Mouse (Mus musculus): ENCODE results near the gene Nsa2. TPM values are rescaled to one million over a fixed set of nuclear protein-coding genes. Genes with fewer than 3 reads are reported as not detected.

Nsa2 gene
- total RNA-seq, 2 experiments from 2014 or later, result 42.8 to 43.9 TPM

- intact Hi-C loops (cut with DNase I), result no loop called here
- no peak for DNase-seq (ENCODE audit: low spot score)
Observed at GRCm38 (mm10) chr13:97095726-97096125, 42.0 kb downstream of the Nsa2 start.

- DNase-seq (ENCODE audit: low spot score), result no peak
- intact Hi-C loops (cut with DNase I), result no loop called here
Observed at GRCm38 (mm10) chr13:97088183-97088582, 49.6 kb downstream of the Nsa2 start.

GRCm38 (mm10) chr13:97087421-97087820 lies 50.3 kb downstream of the Nsa2 start:
- no peak for DNase-seq (ENCODE audit: low spot score)
- intact Hi-C loops (cut with DNase I), result no loop called here

GRCm38 (mm10) chr13:97086316-97086715 lies 51.4 kb downstream of the Nsa2 start:
- intact Hi-C loops (cut with DNase I), result no loop called here
- DNase-seq (ENCODE audit: low spot score), result no peak

- intact Hi-C loops (cut with DNase I), result no loop called here
- DNase-seq (ENCODE audit: low spot score), result no peak
Observed at GRCm38 (mm10) chr13:97082432-97082831, 55.3 kb downstream of the Nsa2 start.

GRCm38 (mm10) chr13:97080615-97081014 lies 57.1 kb downstream of the Nsa2 start:
- intact Hi-C loops (cut with DNase I), result no loop called here
- DNase-seq (ENCODE audit: low spot score), result no peak

GRCm38 (mm10) chr13:97080201-97080600 lies 57.5 kb downstream of the Nsa2 start:
- no peak for DNase-seq (ENCODE audit: low spot score)
- intact Hi-C loops (cut with DNase I), result no loop called here

Other genes starting within 250 kb of the Nsa2 start
- under 1 TPM; 0.10 to 0.11 TPM for gene Gcnt4, start 213.2 kb downstream of the Nsa2 start, total RNA-seq (2021)
- not detected for gene 1700029F12Rik, start 103.6 kb downstream of the Nsa2 start, total RNA-seq (2021)
- under 1 TPM; 0.10 to 0.20 TPM for gene Fam169a, start 70.7 kb downstream of the Nsa2 start, total RNA-seq (2021)
- 10 to 100 TPM in 1 of 2 experiments, not detected in 1; 10.5 TPM for gene Gm6169, start 38.7 kb downstream of the Nsa2 start, total RNA-seq (2021)
- gene Gfm2, start within 50 bp of the Nsa2 start, total RNA-seq (2021), result 10 to 100 TPM; 49.0 to 51.3 TPM
- 10 to 100 TPM; 20.8 to 23.2 TPM for gene Hexb, start 60.4 kb upstream of the Nsa2 start, total RNA-seq (2021)
- gene Enc1, start 103.2 kb upstream of the Nsa2 start, total RNA-seq (2021), result 1 to 10 TPM; 5.6 to 6.4 TPM

All from heart, postnatal 25 days (tissue).